Mouse (Mus musculus) lung, postnatal 0 days (tissue): Measurements from ENCODE around the gene Cebpe.

ENCODE experiments used
- CTCF ChIP-seq: IDR thresholded peaks from 2 replicates; pipeline ENCODE4 v1.5.1; 2016; ENCODE audit warnings: antibody characterized with exemption, mild to moderate bottlenecking
- EP300 ChIP-seq: IDR thresholded peaks from 2 replicates; pipeline ENCODE4 v1.6.1; 2016; ENCODE audit warnings: antibody characterized with exemption, mild to moderate bottlenecking, control low read depth

DNA sequence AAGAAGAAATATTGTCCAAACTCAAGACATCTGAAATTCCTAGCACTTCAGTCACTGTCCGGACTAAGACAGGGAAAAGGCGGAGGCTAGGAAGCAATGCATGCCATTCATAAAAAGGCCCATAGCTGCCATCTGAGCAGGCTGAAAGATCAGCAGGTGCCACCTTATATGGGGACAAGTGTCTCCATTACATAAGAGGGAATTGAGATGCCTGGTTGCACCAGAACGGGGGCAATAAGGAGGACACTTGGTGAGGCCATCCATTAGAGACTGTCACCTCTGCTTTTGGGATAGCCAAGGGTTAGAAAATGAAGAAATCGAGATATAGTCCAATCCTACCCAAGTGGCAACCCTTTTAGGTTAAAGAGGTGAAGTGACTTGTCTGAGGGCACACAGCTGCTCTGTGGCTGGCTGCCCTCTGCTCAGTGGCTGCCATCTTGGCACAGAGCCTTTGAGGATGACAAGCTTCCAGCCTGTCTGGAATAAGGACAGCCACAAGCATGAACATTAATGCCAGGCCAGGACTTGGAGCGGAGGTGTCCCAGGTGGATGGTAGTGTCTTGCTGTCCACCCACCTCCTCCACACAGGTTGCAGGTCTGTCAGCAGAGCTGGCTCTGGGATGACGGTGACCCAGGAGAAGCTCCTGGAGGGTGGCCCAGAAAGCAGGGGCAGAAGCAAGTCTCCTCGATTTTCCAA, 8.8 kb upstream of the Cebpe start:
- no peak for TF ChIP-seq CTCF
- TF ChIP-seq EP300 = no peak
